Mouse (Mus musculus) mesoderm, embryonic 11.5 days (tissue): ENCODE measurements around the gene Klhl22.
A peak's percentile ranks its signal among the peaks of the same experiment; 100 is the strongest.

Experiments
- DNase-seq: peaks from one replicate; pipeline ENCODE4 v3.0.0-alpha.2; 2012; ENCODE audit warnings: low read depth, low spot score

The Klhl22 gene

DNA sequence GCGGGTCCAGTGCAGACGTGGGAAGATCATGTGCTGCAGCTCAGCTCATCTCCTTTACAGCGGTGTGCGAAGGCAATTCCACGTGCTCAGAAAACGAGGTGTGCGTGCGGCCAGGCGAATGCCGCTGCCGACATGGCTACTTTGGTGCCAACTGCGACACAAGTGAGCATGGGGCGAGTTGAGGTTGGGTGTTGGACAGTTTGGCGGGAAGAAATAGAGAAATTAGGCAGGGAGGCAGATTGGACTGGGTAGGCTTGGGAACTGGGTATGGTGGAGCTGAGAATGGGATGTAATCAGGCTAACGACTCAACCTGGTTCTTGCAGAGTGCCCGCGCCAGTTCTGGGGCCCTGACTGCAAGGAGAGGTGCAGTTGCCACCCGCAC lies 43.0 kb downstream of the Klhl22 start:
- DNase-seq, result no peak

DNA sequence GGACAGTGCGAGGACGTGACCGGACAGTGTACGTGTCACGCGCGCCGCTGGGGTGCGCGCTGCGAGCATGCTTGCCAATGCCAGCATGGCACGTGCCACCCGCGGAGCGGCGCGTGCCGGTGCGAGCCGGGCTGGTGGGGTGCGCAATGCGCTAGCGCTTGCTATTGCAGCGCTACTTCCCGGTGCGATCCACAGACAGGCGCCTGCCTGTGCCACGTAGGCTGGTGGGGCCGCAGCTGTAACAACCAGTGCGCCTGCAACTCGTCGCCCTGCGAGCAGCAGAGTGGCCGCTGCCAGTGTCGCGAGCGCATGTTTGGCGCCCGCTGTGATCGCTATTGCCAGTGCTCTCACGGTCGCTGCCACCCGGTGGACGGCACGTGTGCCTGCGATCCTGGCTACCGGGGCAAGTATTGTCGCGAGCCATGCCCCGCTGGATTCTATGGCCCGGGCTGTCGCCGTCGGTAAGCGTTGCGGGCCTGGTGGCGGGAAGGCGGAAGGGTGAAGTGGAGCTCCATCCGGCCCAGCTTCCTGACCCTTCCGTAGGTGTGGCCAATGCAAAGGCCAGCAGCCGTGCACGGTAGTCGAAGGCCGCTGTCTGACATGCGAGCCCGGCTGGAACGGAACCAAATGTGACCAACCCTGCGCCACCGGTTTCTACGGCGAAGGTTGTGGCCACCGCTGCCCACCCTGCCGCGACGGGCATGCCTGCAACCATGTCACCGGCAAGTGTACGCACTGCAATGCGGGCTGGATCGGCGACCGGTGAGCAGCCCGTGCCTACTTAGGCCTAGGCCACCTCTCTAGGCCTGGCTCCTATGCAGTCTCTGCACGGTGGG lies 43.6 kb downstream of the Klhl22 start:
- DNase-seq, result no peak

DNA sequence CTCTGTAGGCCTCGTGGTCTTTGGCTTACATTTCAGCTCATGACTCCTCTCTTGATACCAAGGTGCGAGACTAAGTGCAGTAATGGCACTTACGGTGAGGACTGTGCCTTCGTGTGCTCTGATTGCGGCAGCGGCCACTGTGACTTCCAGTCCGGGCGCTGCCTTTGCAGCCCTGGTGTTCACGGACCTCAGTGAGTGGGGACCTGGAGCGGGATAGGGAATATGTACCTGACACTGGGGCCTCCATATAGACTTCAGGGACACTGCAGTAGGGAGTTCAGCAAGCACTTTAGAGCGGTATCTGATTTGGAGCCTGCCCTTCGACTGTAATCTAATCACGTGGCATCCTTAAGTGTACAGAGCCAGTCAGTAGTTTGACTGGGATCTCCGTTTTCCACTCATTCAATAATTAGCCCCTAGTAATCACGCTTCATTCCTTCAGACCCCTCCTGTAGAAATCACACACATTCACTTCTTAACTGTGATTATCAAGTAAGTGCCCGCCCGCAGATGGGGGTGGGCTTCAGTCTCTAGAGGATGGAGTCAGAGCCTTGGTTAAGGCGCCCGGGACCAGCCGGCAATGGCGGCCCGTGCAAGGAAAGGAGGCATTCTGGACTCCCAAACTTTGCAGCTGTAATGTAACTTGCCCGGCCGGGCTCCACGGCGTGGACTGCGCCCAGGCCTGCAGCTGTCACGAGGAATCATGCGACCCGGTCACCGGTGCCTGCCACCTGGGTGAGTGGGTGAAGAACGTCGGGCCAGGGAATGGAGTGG lies 44.4 kb downstream of the Klhl22 start:
- DNase-seq, result no peak

GRCm38 (mm10) chr16:17804449-17804912 lies 45.1 kb downstream of the Klhl22 start:
- no peak for DNase-seq

DNA sequence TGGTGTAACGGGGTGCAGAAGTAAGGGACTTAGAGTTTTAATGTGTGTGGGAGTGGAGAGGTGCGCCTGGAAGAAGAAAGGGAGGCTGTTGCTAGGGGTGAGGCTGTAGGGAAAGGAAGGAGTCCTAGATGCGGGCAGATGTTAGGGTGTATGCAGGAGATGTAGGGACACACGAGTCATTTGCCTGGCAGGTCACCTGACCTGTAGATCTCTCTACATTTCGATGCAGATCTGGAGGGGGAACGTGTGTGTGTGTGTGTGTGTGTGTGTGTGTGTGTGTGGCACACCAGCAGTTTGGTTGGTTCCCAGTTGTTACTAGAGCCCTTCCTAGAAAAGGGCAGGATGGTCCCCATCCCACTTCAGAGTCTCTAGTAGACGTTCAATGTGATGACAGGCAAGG lies 45.6 kb downstream of the Klhl22 start:
- no peak for DNase-seq

- no peak for DNase-seq
Measured at GRCm38 (mm10) chr16:17806581-17807191, 47.3 kb downstream of the Klhl22 start.

GRCm38 (mm10) chr16:17807192-17808009 lies 48.0 kb downstream of the Klhl22 start:
- peak; percentile 92 for DNase-seq

DNA sequence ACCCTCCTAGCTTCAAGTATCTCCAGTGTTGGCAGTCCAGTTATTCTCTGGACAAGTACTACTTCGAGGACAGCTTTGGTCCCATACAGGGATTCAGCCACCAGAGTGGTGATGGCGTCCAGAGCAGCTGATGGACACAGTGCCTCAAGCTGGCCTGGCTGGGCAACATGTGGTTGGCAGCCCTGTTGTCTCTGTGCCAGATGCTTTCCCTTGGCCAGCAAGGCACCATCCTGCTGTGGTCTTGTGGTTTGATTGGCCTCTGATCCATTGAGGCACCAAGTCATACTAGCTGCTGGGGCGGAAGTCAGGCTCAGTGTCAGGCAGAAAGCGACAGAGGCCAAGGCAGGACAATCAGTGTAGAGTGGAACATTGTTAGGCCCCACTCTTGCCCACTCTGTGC lies 49.7 kb downstream of the Klhl22 start:
- DNase-seq, result no peak

GRCm38 (mm10) chr16:17809711-17810110 lies 50.3 kb downstream of the Klhl22 start:
- peak; percentile 92 for DNase-seq

- DNase-seq, result no peak
Measured at GRCm38 (mm10) chr16:17812120-17812519, 52.7 kb downstream of the Klhl22 start.

DNA sequence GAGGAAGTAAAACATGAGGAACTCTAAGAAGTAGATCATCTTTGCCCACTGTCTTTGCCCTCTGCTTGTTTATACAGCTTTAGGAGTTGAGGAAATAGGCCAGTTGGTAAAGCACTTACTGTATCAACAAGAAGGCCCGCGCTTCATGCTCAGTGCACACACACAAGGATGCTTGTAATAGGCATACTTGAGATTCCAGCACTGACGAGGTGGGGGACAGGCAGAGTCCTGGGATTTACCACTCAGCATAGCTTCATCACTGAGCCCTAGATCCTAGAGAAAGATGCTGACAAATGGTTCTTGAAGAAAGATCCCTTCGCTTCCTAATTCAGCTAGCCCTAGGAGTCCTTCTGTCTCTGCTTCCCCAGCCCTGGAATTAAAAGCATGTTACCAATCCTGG lies 53.8 kb downstream of the Klhl22 start:
- DNase-seq, result no peak

DNA sequence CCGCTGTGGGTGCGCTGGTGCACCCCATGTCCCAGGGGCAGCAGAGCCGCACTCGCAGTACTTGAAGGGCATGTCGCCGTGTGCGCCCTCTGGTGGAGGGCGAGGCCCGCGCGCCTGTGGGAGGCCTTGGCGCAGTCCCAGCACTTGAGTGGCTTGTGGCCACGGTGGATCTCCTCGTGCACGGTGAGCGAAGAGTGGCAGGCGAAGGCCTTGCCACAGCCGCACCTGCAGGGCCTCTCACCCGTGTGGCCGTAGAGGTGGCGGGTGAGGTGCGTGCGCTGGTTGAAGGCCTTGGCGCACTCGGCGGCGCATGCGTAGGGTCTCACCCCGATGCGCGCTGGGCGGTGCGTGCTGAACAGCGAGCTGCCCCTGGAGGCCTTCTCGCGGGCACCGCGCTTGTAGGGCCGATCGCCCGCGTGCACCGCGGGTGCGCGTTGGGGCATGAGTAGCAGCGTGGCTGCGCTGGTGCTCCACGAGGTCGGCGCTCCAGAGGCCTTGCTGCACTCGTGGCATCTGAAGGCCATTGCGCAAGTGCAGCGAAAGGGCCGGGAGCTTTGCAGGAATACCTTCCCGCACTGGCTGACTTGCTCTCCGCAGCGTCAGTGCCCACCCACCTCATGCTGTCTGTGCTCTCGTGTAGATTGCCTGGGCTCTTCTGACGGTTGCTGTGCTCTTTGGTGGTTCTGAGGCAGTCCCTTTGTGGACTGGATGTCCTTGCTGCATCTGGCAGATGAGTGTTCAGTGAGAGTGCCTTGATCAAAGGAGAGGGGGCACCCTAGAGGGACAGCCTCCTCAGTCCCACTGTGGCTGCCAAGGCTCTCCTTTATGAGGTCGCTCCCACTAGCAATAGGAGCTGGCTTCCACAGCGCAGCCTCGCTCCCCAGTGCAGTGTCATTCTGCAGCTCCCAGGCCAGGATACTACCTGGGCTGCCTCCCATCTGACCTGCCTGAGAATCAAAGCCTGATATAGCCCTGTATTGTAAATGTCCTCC lies 56.3 kb downstream of the Klhl22 start:
- peak; percentile 85 for DNase-seq

DNA sequence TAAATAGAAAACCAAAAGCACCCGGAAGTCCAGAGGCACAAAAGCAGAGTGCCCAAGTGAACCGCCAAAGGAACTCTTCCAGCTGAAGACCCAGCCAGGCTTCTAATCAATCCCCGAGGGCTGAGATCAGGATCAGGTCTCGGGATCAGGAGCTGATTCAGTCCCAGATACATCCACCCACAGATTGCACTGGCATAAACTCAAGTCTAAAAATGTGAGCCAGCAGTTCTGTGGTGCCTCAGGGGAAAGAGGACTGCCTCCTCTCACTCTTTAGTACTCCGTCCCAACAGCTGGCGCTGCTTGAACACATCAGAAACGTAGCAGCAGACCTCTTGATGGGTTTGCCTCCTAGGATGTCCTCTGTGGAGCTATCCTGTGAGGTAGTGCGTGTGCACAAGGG lies 57.1 kb downstream of the Klhl22 start:
- DNase-seq, result no peak

GRCm38 (mm10) chr16:17826500-17826899 lies 67.1 kb downstream of the Klhl22 start:
- no peak for DNase-seq

GRCm38 (mm10) chr16:17828229-17828628 lies 68.8 kb downstream of the Klhl22 start:
- DNase-seq, result no peak

- no peak for DNase-seq
Measured at GRCm38 (mm10) chr16:17828867-17829266, 69.4 kb downstream of the Klhl22 start.

DNA sequence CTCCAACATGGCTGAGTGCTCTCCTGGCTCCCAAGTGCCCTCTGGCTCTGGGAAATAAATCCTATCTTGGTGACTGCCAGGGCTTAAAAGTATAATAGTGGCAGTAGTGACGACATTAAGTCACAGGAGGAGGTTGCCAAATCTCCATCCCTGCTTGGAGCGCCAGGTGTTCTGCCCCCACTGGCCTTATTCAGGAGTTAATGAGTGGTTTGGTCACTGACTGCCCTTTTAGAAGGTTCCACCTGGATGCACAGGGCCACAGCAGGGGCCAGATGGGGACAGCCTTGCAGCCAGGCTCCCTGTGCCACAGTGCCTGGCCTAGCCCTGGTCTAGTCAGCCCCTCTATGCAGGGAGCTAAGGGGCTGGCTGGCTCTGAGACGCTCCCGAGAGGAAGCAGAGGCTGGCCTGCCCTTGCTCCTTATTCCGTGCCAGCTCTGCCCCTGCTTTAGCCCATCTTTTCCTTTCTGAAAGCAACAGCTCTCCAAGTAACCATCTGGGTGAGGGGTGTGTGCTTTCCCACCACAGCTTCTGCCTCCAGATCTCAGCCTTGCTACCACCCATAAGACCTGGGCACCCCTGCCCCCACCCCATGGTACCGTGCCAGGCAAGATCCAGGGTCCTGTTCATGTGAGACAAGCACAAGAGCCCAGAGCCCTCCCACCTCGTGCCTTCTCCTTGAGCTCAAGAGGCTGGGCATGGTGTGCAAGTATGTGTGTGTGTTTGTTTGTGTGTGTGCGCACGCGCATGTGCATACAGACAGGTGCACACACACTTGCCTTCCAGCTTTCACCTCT lies 71.2 kb downstream of the Klhl22 start:
- DNase-seq, result no peak

DNA sequence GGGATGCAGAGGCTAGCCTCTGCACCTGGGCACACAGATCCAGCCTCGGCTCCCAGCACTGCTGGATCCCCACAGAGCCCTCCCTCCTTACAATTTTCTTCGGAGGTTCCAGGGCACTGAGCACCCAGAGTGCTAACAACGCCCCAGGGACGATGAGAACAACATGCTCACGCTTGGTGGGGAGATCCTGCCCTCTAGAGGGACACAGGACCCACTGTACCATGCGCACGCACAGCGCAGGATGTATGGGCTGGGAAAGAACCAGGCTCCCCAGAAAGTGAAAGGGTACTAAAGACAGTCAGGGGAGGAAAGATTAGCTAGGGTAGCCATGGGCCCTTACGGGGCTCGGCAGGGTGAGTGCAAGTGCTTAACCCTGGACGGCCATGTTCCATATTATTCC lies 72.4 kb downstream of the Klhl22 start:
- DNase-seq, result no peak

- DNase-seq, result no peak
Measured at GRCm38 (mm10) chr16:17832821-17833220, 73.4 kb downstream of the Klhl22 start, which contains the start of gene B830017H08Rik. Gene B830017H08Rik, plus strand, starts transcription at chr16:17833121.
